Mouse (Mus musculus) limb, embryonic 14.5 days (tissue): ENCODE results near the gene Polr2b. TPM values are rescaled to one million over a fixed set of nuclear protein-coding genes. Genes with fewer than 3 reads are reported as not detected.

Source experiments
- ATAC-seq: fragments of 200-750 bp; cut with Nextera tagmentation; 2 replicates; pipeline ENCODE4 v1.8.0; 2017; ENCODE audit warnings: low read depth, moderate number of reproducible peaks, moderate TSS enrichment; ENCODE audit not compliant: low FRiP score
- DNase-seq: peaks from one replicate; pipeline ENCODE4 v3.0.0-alpha.2; 2015; ENCODE audit warnings: low spot score
- H3K27ac ChIP-seq: fragments of 300-500 bp; sonication (generic); replicated peaks from 2 replicates; pipeline ENCODE4 v1.5.1; 2014; ENCODE audit warnings: low read depth, mild to moderate bottlenecking, low read length, moderate library complexity, mixed read lengths
- H3K27me3 ChIP-seq: fragments of 300-500 bp; sonication (generic); 2 replicates; pipeline ENCODE4 v1.6.1; 2014; ENCODE audit warnings: low read length, mixed read lengths; ENCODE audit not compliant: control insufficient read depth, insufficient read depth
- H3K36me3 ChIP-seq: fragments of 300-500 bp; sonication (generic); 2 replicates; pipeline ENCODE4 v1.6.1; 2014; ENCODE audit warnings: mild to moderate bottlenecking, low read length, moderate library complexity, mixed read lengths; ENCODE audit not compliant: control insufficient read depth, insufficient read depth
- H3K4me1 ChIP-seq: fragments of 300-500 bp; sonication (generic); 2 replicates; pipeline ENCODE4 v1.6.1; 2014; ENCODE audit warnings: antibody characterized with exemption, low read length, mixed read lengths; ENCODE audit not compliant: control insufficient read depth, insufficient read depth
- H3K4me2 ChIP-seq: fragments of 300-500 bp; sonication (generic); replicated peaks from 2 replicates; pipeline ENCODE4 v1.6.1; 2014; ENCODE audit warnings: low read depth, mild to moderate bottlenecking, low read length, moderate library complexity; ENCODE audit not compliant: severe bottlenecking
- H3K4me3 ChIP-seq: fragments of 300-500 bp; sonication (generic); replicated peaks from 2 replicates; pipeline ENCODE4 v1.5.1; 2014; ENCODE audit warnings: low read length
- H3K9ac ChIP-seq: fragments of 300-500 bp; sonication (generic); 2 replicates; pipeline ENCODE4 v1.6.1; 2014; ENCODE audit warnings: mild to moderate bottlenecking, low read depth, low read length, moderate library complexity; ENCODE audit not compliant: severe bottlenecking
- H3K9me3 ChIP-seq: fragments of 300-500 bp; sonication (generic); 2 replicates; pipeline ENCODE4 v1.6.1; 2016; ENCODE audit warnings: low read length; ENCODE audit not compliant: control insufficient read depth
- POLR2A ChIP-seq: fragments of 200-500 bp; IDR thresholded peaks from 2 replicates; pipeline ENCODE4 v1.8.0; 2012; ENCODE audit warnings: inconsistent platforms, mild to moderate bottlenecking, moderate library complexity, borderline replicate concordance; ENCODE audit not compliant: insufficient read depth, insufficient read length; ENCODE audit errors: extremely low read depth
- WGBS: fragments of 180-500 bp; shearing (Covaris S2); extraction: QIAGEN DNeasy Blood & Tissue Kit; methylation state at CpG from one replicate; pipeline ENCODE4 v1.1.7; 2014; 5-methylcytosine and 5-hydroxymethylcytosine counted together
- polyA plus RNA-seq, 2 experiments: library from polyadenylated mRNA; depleted of rRNA in 1 of 2; stranded (reverse) in 1 of 2; unstranded in 1 of 2; fragments of >200 nt; fragmentation: Nextera tagmentation in 1 of 2; extraction: Ambion mirVana in 1 of 2; gene quantifications; 2 replicates each; pipeline versions ENCODE4 v1.2.1 to v1.2.3; 2012 to 2014

The Polr2b gene
- polyA plus RNA-seq, 2 experiments, result 44.8 to 61.0 TPM

DNA sequence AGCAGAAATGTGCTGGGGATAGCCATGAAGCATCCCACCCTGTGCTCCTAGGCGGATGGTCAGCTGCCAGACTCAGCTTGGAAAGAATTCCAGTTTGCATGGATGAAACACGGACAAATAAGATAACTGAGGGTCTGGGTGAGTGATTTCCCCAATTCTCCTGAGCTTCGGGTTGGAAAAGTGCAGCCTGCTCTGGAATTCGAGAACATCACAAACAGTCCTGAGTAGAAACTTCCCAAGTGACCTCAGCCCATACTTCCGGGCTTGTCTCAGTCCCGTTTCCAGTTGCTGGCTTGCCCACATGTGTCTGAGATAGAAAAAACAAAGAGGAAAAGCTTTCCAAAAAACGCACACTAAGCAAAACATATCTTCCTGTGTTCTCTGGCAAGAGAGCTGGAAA is 62.3 kb downstream of the Polr2b start:
- WGBS, result 75% methylated on average over 7 of the region's 7 CpGs
- TF ChIP-seq POLR2A, result no peak

DNA sequence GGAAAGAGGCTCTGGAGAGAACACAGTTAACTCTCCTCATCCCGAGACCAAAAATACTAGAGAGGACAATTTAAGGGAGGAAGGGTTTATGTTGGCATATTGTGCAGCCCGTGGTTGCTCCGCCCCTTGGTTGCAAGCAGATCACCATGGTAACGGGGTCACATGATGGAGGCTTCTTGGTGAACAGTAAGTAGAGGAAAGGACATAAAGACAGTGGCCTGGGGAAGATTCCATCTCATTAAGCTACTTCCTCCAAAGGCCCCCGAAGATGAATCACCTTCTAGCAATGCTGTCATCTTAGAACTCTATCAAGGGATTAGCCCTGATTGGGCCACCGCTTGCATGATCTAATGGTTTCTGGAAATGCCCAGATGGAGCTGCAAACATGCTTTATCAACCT is 62.8 kb downstream of the Polr2b start:
- H3K27ac ChIP-seq, result no peak overlapping the region
- H3K36me3 ChIP-seq, result no peaks in the 10 kb centered on the region
- no peak for DNase-seq
- no peaks in the 10 kb centered on the region for H3K9me3 ChIP-seq
- H3K9ac ChIP-seq, result no peak overlapping the region
- H3K4me3 ChIP-seq, result no peak overlapping the region
- H3K4me2 ChIP-seq, result no peak overlapping the region
- H3K27me3 ChIP-seq, result no peaks in the 10 kb centered on the region
- TF ChIP-seq POLR2A, result no peak
- 72% methylated on average over 6 of the region's 6 CpGs for WGBS
- H3K4me1 ChIP-seq, result peaks cover 23% of the 10 kb centered on the region
- ATAC-seq, result no peak

More for the DNA sequence above, 62.3 kb downstream of the Polr2b start:
- Histone ChIP-seq H3K4me3 (no peak overlapping the region), H3K9ac (no peak overlapping the region), H3K27ac (no peak overlapping the region), H3K4me2 (no peak overlapping the region), H3K36me3 (no peaks in the 10 kb centered on the region), H3K9me3 (no peaks in the 10 kb centered on the region), H3K4me1 (peaks cover 27% of the 10 kb centered on the region), H3K27me3 (no peaks in the 10 kb centered on the region)
- DNase-seq, result no peak
- ATAC-seq, result no peak

DNA sequence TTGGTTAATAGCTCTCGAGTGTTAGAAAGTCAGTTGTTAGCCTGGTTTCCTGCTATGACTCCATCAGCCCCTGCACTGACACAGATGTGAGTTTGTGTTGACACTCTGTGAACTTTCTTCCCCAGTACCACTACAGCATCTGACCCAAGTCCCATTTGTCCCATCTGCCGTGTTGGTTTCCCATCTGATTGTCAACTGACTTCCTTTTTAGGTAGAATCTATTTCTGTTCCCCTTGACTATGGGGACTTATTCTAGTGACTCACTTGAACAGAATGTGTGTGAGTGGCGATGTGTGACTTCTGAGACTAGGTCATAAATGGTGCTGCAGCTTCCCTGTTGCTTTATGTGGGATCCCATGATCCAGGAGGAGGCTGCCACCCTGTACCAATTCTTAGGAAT is 65.0 kb downstream of the Polr2b start:
- no peak overlapping the region for H3K9ac ChIP-seq
- 53% methylated on average over 3 of the region's 3 CpGs for WGBS
- H3K4me2 ChIP-seq, result no peak overlapping the region
- H3K4me1 ChIP-seq, result peaks cover 12% of the 10 kb centered on the region
- H3K27ac ChIP-seq, result no peak overlapping the region
- no peaks in the 10 kb centered on the region for H3K36me3 ChIP-seq
- H3K27me3 ChIP-seq, result no peaks in the 10 kb centered on the region
- no peak for ATAC-seq
- DNase-seq, result no peak
- no peak overlapping the region for H3K4me3 ChIP-seq
- TF ChIP-seq POLR2A, result no peak
- no peaks in the 10 kb centered on the region for H3K9me3 ChIP-seq

GRCm38 (mm10) chr5:77375546-77375945 is 65.6 kb downstream of the Polr2b start:
- ATAC-seq, result no peak
- H3K9ac ChIP-seq, result no peak overlapping the region
- 62% methylated on average over 4 of the region's 4 CpGs for WGBS

DNA sequence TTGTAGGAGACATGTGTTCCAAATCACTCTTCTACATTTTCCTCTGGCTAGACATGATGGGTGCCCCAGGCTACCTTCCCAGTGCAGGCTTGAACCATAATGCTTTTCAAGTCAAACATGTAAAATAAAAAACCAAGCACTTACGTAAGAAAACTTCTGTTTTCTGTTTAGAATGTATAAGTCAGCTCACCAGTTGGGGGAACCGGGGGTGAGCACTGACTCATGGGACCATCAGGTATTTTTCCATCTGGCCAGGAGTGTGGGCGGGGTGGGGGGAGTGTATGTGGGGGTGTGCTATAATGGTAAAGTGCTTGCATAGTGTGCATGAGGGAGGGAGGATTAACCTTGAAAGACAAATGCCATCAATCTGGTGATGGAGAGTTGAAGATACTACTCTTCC is 68.1 kb downstream of the Polr2b start:
- 61% methylated on average over 3 of the region's 3 CpGs for WGBS
- ATAC-seq, result no peak
- Histone ChIP-seq H3K4me3 (no peak overlapping the region), H3K9me3 (no peaks in the 10 kb centered on the region), H3K27me3 (no peaks in the 10 kb centered on the region), H3K4me1 (peaks cover 5% of the 10 kb centered on the region; the same call in 1 of the 2 replicates), H3K36me3 (no peaks in the 10 kb centered on the region), H3K27ac (no peak overlapping the region), H3K4me2 (no peak overlapping the region), H3K9ac (no peak overlapping the region)
- DNase-seq, result no peak
- TF ChIP-seq POLR2A, result no peak

More at GRCm38 (mm10) chr5:77375546-77375945, 65.6 kb downstream of the Polr2b start:
- H3K9me3 ChIP-seq, result no peaks in the 10 kb centered on the region
- H3K27ac ChIP-seq, result no peak overlapping the region
- no peak for TF ChIP-seq POLR2A
- H3K36me3 ChIP-seq, result no peaks in the 10 kb centered on the region
- peaks cover 7% of the 10 kb centered on the region for H3K4me1 ChIP-seq
- no peak overlapping the region for H3K4me3 ChIP-seq
- H3K27me3 ChIP-seq, result no peaks in the 10 kb centered on the region
- H3K4me2 ChIP-seq, result no peak overlapping the region
- no peak for DNase-seq
